Mouse (Mus musculus): ENCODE results near the gene Dpy19l1. TPM values are rescaled to one million over a fixed set of nuclear protein-coding genes. Genes with fewer than 3 reads are reported as not detected.
A peak's percentile ranks its signal among the peaks of the same experiment; 100 is the strongest.

Dpy19l1 gene
- 10 to 100 TPM; 57.3 to 59.5 TPM for total RNA-seq (2021)
- long read RNA-seq, experiment 1, full-length matches to known transcripts: 66 of 74 reads
- long read RNA-seq, experiment 1, partial matches to known transcripts: 3 of 74 reads
- long read RNA-seq, experiment 1, other reads (novel, unspliced or antisense): 5 of 74 reads
- long read RNA-seq, experiment 2, full-length matches to known transcripts: 29 of 41 reads
- long read RNA-seq, experiment 2, partial matches to known transcripts: 5 of 41 reads
- long read RNA-seq, experiment 2, other reads (novel, unspliced or antisense): 7 of 41 reads

GRCm38 (mm10) chr9:24503067-24503857, at the start of gene Dpy19l1:
Dpy19l1 (minus strand) TSS chr9:24503140.
- intact Hi-C loops (cut with DNase I): loop anchor here (5.0 to 10.0 kb wide), 2 partner anchors 278 to 921 kb away; no protein-coding TSS in a partner anchor
- DNase-seq (ENCODE audit: low spot score in 2 of 2): peak; percentile 89 to 91

- peak in 1 of 2 experiments; percentile 27 for DNase-seq (ENCODE audit: low spot score in 2 of 2)
- intact Hi-C loops (cut with DNase I): no loop called here
Measured at GRCm38 (mm10) chr9:24538159-24538558, 35.2 kb upstream of the Dpy19l1 start.

- intact Hi-C loops (cut with DNase I): loop anchor here (1.0 to 5.0 kb wide), 3 partner anchors 397 to 1054 kb away; no protein-coding TSS in a partner anchor
- DNase-seq (ENCODE audit: low spot score in 2 of 2): peak; percentile 88 to 91
Measured at GRCm38 (mm10) chr9:24516575-24517139, 13.7 kb upstream of the Dpy19l1 start.

GRCm38 (mm10) chr9:24514078-24514469, 11.1 kb upstream of the Dpy19l1 start:
- no peak for DNase-seq (ENCODE audit: low spot score in 2 of 2)
- intact Hi-C loops (cut with DNase I): no loop called here

- DNase-seq (ENCODE audit: low spot score in 2 of 2): no peak
- intact Hi-C loops (cut with DNase I): no loop called here
Measured at GRCm38 (mm10) chr9:24513290-24514077, 10.5 kb upstream of the Dpy19l1 start.

- intact Hi-C loops (cut with DNase I): no loop called here
Measured at GRCm38 (mm10) chr9:24512121-24512539, 9.2 kb upstream of the Dpy19l1 start.

GRCm38 (mm10) chr9:24511371-24512120, 8.6 kb upstream of the Dpy19l1 start:
- intact Hi-C loops (cut with DNase I): no loop called here
- DNase-seq (ENCODE audit: low spot score in 2 of 2): no peak

More at GRCm38 (mm10) chr9:24512121-24512539, 9.2 kb upstream of the Dpy19l1 start:
- DNase-seq (ENCODE audit: low spot score in 2 of 2): no peak

- intact Hi-C loops (cut with DNase I): loop anchor here (10.0 kb wide), 1 partner anchor 284 kb away; no protein-coding TSS in a partner anchor
- DNase-seq (ENCODE audit: low spot score in 2 of 2): no peak
Measured at GRCm38 (mm10) chr9:24508880-24509279, 5.9 kb upstream of the Dpy19l1 start.

- DNase-seq (ENCODE audit: low spot score in 2 of 2): no peak
- intact Hi-C loops (cut with DNase I): loop anchor here (10.0 kb wide), 1 partner anchor 282 kb away; no protein-coding TSS in a partner anchor
Measured at GRCm38 (mm10) chr9:24506510-24506909, 3.6 kb upstream of the Dpy19l1 start.

GRCm38 (mm10) chr9:24505017-24505763, 2.2 kb upstream of the Dpy19l1 start:
- DNase-seq (ENCODE audit: low spot score in 2 of 2): no peak
- intact Hi-C loops (cut with DNase I): loop anchor here (10.0 kb wide), 1 partner anchor 280 kb away; no protein-coding TSS in a partner anchor

GRCm38 (mm10) chr9:24504381-24504780, 1.4 kb upstream of the Dpy19l1 start:
- intact Hi-C loops (cut with DNase I): loop anchor here (5.0 to 10.0 kb wide), 2 partner anchors 280 to 922 kb away; no protein-coding TSS in a partner anchor
- DNase-seq (ENCODE audit: low spot score in 2 of 2): no peak

GRCm38 (mm10) chr9:24503858-24504219, 899 bp upstream of the Dpy19l1 start:
- intact Hi-C loops (cut with DNase I): loop anchor here (5.0 to 10.0 kb wide), 2 partner anchors 279 to 922 kb away; no protein-coding TSS in a partner anchor
- DNase-seq (ENCODE audit: low spot score in 2 of 2): peak in 1 of 2 experiments; percentile 43

GRCm38 (mm10) chr9:24502571-24503004, 352 bp downstream of the Dpy19l1 start:
- intact Hi-C loops (cut with DNase I): loop anchor here (5.0 to 10.0 kb wide), 2 partner anchors 278 to 920 kb away; no protein-coding TSS in a partner anchor
- peak in 1 of 2 experiments; percentile 32 for DNase-seq (ENCODE audit: low spot score in 2 of 2)

GRCm38 (mm10) chr9:24501618-24502017, 1.3 kb downstream of the Dpy19l1 start:
- DNase-seq (ENCODE audit: low spot score in 2 of 2): no peak
- intact Hi-C loops (cut with DNase I): loop anchor here (5.0 to 10.0 kb wide), 2 partner anchors 277 to 919 kb away; no protein-coding TSS in a partner anchor

GRCm38 (mm10) chr9:24496226-24496625, 6.7 kb downstream of the Dpy19l1 start:
- no peak for DNase-seq (ENCODE audit: low spot score in 2 of 2)
- intact Hi-C loops (cut with DNase I): no loop called here

- DNase-seq (ENCODE audit: low spot score in 2 of 2): no peak
Measured at GRCm38 (mm10) chr9:24490516-24490915, 12.4 kb downstream of the Dpy19l1 start.

GRCm38 (mm10) chr9:24488425-24489104, 14.4 kb downstream of the Dpy19l1 start:
- DNase-seq (ENCODE audit: low spot score in 2 of 2): no peak
- intact Hi-C loops (cut with DNase I): no loop called here

More at GRCm38 (mm10) chr9:24490516-24490915, 12.4 kb downstream of the Dpy19l1 start:
- intact Hi-C loops (cut with DNase I): no loop called here

Data from left cerebral cortex, postnatal 14 days (tissue).